Mouse (Mus musculus) intestine, embryonic 16.5 days (tissue): ENCODE results near the gene Six5. TPM values are rescaled to one million over a fixed set of nuclear protein-coding genes. Genes with fewer than 3 reads are reported as not detected.

Experiments
- ATAC-seq: fragments of 200-750 bp; cut with Nextera tagmentation; 2 replicates; pipeline ENCODE4 v1.8.0; 2017; ENCODE audit warnings: moderate TSS enrichment, moderate library complexity
- H3K27ac ChIP-seq: fragments of 300-500 bp; sonication (generic); 2 replicates; pipeline ENCODE4 v1.5.1; 2014; ENCODE audit warnings: mild to moderate bottlenecking, low read length
- H3K27me3 ChIP-seq: fragments of 300-500 bp; sonication (generic); replicated peaks from 2 replicates; pipeline ENCODE4 v1.6.1; 2014; ENCODE audit warnings: low read length, control low read depth, mixed read lengths; ENCODE audit not compliant: control insufficient read depth, insufficient read depth
- H3K36me3 ChIP-seq: fragments of 300-500 bp; sonication (generic); 2 replicates; pipeline ENCODE4 v1.6.1; 2014; ENCODE audit warnings: low read length, control low read depth; ENCODE audit not compliant: control insufficient read depth, insufficient read depth
- H3K4me1 ChIP-seq: fragments of 300-500 bp; sonication (generic); 2 replicates; pipeline ENCODE4 v1.6.1; 2014; ENCODE audit warnings: low read length, control low read depth, mixed read lengths; ENCODE audit not compliant: control insufficient read depth, insufficient read depth
- H3K4me2 ChIP-seq: fragments of 300-500 bp; sonication (generic); 2 replicates; pipeline ENCODE4 v1.6.1; 2014; ENCODE audit warnings: low read depth, low read length, control low read depth
- H3K4me3 ChIP-seq: fragments of 300-500 bp; sonication (generic); 2 replicates; pipeline ENCODE4 v1.5.1; 2014; ENCODE audit warnings: mild to moderate bottlenecking, low read length
- H3K9ac ChIP-seq: fragments of 300-500 bp; sonication (generic); 2 replicates; pipeline ENCODE4 v1.6.1; 2014; ENCODE audit warnings: low read depth, low read length
- H3K9me3 ChIP-seq: fragments of 300-500 bp; sonication (generic); 2 replicates; pipeline ENCODE4 v1.6.1; 2016; ENCODE audit warnings: low read length, control low read depth; ENCODE audit not compliant: control insufficient read depth
- WGBS: fragments of 180-500 bp; shearing (Covaris S2); extraction: QIAGEN DNeasy Blood & Tissue Kit; methylation state at CpG from one replicate; pipeline ENCODE4 v1.1.7; 2014; 5-methylcytosine and 5-hydroxymethylcytosine counted together
- polyA plus RNA-seq: library from polyadenylated mRNA; unstranded; fragments of >200 nt; fragmentation: Nextera tagmentation; extraction: Ambion mirVana; gene quantifications from 2 replicates; pipeline ENCODE4 v1.2.1, GENCODE M21; 2015

Six5 gene
- polyA plus RNA-seq = 7.3 and 7.5 TPM in 2 replicates

- Histone ChIP-seq H3K4me1 (peaks cover 44% of the 10 kb centered on the region), H3K27ac (peak within 1 kb of the TSS; percentile 96), H3K9ac (peak within 1 kb of the TSS; percentile 87), H3K4me3 (peak within 1 kb of the TSS; percentile 78), H3K9me3 (no peaks in the 10 kb centered on the region), H3K4me2 (peak within 1 kb of the TSS; percentile 93), H3K27me3 (no peaks in the 10 kb centered on the region), H3K36me3 (peaks cover 2% of the 10 kb centered on the region; the same call in 1 of the 2 replicates)
- ATAC-seq = peak; percentile 8; the same call in 1 of the 2 replicates
- WGBS = 0% methylated on average over 25 of the region's 36 CpGs
Observed at GRCm38 (mm10) chr7:19094471-19094825, at the start of gene Six5. Gene Six5, plus strand, starts transcription at chr7:19094594.

- Histone ChIP-seq H3K9ac (no peak overlapping the region), H3K4me1 (no peaks in the 10 kb centered on the region), H3K27ac (no peak overlapping the region), H3K36me3 (peaks cover 61% of the 10 kb centered on the region), H3K9me3 (no peaks in the 10 kb centered on the region), H3K4me3 (no peak overlapping the region), H3K4me2 (no peak overlapping the region), H3K27me3 (no peaks in the 10 kb centered on the region)
- WGBS = 91% methylated on average over 6 of the region's 6 CpGs
- ATAC-seq = no peak
Observed at GRCm38 (mm10) chr7:19044616-19045015, 49.8 kb upstream of the Six5 start.

GRCm38 (mm10) chr7:19046286-19047069, 47.9 kb upstream of the Six5 start:
- WGBS = 89% methylated on average over 11 of the region's 11 CpGs
- H3K36me3 ChIP-seq = peaks cover 54% of the 10 kb centered on the region

GRCm38 (mm10) chr7:19048006-19048527, 46.3 kb upstream of the Six5 start:
- ATAC-seq = no peak
- Histone ChIP-seq H3K36me3 (peaks cover 44% of the 10 kb centered on the region), H3K9me3 (no peaks in the 10 kb centered on the region), H3K4me1 (no peaks in the 10 kb centered on the region), H3K27ac (no peak overlapping the region), H3K4me3 (no peak overlapping the region), H3K27me3 (no peaks in the 10 kb centered on the region), H3K4me2 (no peak overlapping the region), H3K9ac (no peak overlapping the region)
- WGBS = 85% methylated on average over 14 of the region's 14 CpGs

More at GRCm38 (mm10) chr7:19046286-19047069, 47.9 kb upstream of the Six5 start:
- no peak overlapping the region for H3K4me3 ChIP-seq
- H3K9ac ChIP-seq = no peak overlapping the region
- no peaks in the 10 kb centered on the region for H3K27me3 ChIP-seq
- ATAC-seq = no peak
- H3K9me3 ChIP-seq = no peaks in the 10 kb centered on the region
- no peak overlapping the region for H3K27ac ChIP-seq
- H3K4me2 ChIP-seq = no peak overlapping the region
- H3K4me1 ChIP-seq = no peaks in the 10 kb centered on the region

GRCm38 (mm10) chr7:19049252-19049651, 45.1 kb upstream of the Six5 start:
- Histone ChIP-seq H3K4me3 (no peak overlapping the region), H3K4me1 (0 out of 2 replicates have a peak, but pooled peaks cover 4% of the 10 kb centered on the region), H3K4me2 (no peak overlapping the region), H3K27ac (no peak overlapping the region), H3K36me3 (peaks cover 40% of the 10 kb centered on the region), H3K9ac (no peak overlapping the region), H3K9me3 (no peaks in the 10 kb centered on the region), H3K27me3 (no peaks in the 10 kb centered on the region)
- ATAC-seq = no peak
- 86% methylated on average over 5 of the region's 5 CpGs for WGBS

- H3K9ac ChIP-seq = no peak overlapping the region
- peaks cover 34% of the 10 kb centered on the region for H3K36me3 ChIP-seq
- no peaks in the 10 kb centered on the region for H3K9me3 ChIP-seq
- no peak overlapping the region for H3K4me2 ChIP-seq
- peaks cover 9% of the 10 kb centered on the region; the same call in 1 of the 2 replicates for H3K4me1 ChIP-seq
- 83% methylated on average over 8 of the region's 8 CpGs for WGBS
- no peaks in the 10 kb centered on the region for H3K27me3 ChIP-seq
- H3K27ac ChIP-seq = no peak overlapping the region
- no peak overlapping the region for H3K4me3 ChIP-seq
- no peak for ATAC-seq
Observed at GRCm38 (mm10) chr7:19050172-19050571, 44.2 kb upstream of the Six5 start.

- ATAC-seq = no peak
- Histone ChIP-seq H3K9me3 (no peaks in the 10 kb centered on the region), H3K27me3 (no peaks in the 10 kb centered on the region), H3K4me1 (peaks cover 9% of the 10 kb centered on the region; the same call in 1 of the 2 replicates), H3K27ac (no peak overlapping the region), H3K36me3 (peaks cover 25% of the 10 kb centered on the region), H3K4me2 (no peak overlapping the region), H3K4me3 (no peak overlapping the region), H3K9ac (no peak overlapping the region)
- WGBS = 77% methylated on average over 4 of the region's 4 CpGs
Observed at GRCm38 (mm10) chr7:19051161-19051560, 43.2 kb upstream of the Six5 start.

- H3K27me3 ChIP-seq = no peaks in the 10 kb centered on the region
- H3K4me1 ChIP-seq = peaks cover 9% of the 10 kb centered on the region; the same call in 1 of the 2 replicates
- peaks cover 20% of the 10 kb centered on the region for H3K36me3 ChIP-seq
- no peaks in the 10 kb centered on the region for H3K9me3 ChIP-seq
- H3K4me2 ChIP-seq = no peak overlapping the region
- no peak for ATAC-seq
- H3K4me3 ChIP-seq = no peak overlapping the region
- H3K9ac ChIP-seq = no peak overlapping the region
- 86% methylated on average over 15 of the region's 15 CpGs for WGBS
- no peak overlapping the region for H3K27ac ChIP-seq
Observed at GRCm38 (mm10) chr7:19052345-19053135, 41.9 kb upstream of the Six5 start.

GRCm38 (mm10) chr7:19053136-19053532, 41.3 kb upstream of the Six5 start:
- WGBS = 87% methylated on average over 7 of the region's 7 CpGs
- no peak overlapping the region for H3K27ac ChIP-seq
- peaks cover 9% of the 10 kb centered on the region; the same call in 1 of the 2 replicates for H3K4me1 ChIP-seq
- H3K9ac ChIP-seq = no peak overlapping the region
- H3K4me3 ChIP-seq = no peak overlapping the region
- H3K4me2 ChIP-seq = no peak overlapping the region
- no peaks in the 10 kb centered on the region for H3K27me3 ChIP-seq
- peaks cover 16% of the 10 kb centered on the region for H3K36me3 ChIP-seq
- H3K9me3 ChIP-seq = no peaks in the 10 kb centered on the region
- ATAC-seq = no peak
